Mouse (Mus musculus): ENCODE results near the gene Kif22. TPM values are rescaled to one million over a fixed set of nuclear protein-coding genes. Genes with fewer than 3 reads are reported as not detected.

The Kif22 gene
- total and polyA plus RNA-seq, 3 experiments: 57.7 to 298 (median 119) TPM

GRCm38 (mm10) chr7:127021563-127022527 is 20.4 kb downstream of the Kif22 start:
- no peaks in the 10 kb centered on the region for H3K27me3 ChIP-seq (ENCODE audit: control insufficient read depth in 1 of 2, insufficient read depth in 2 of 2, low read length in 2 of 2)
- no peaks in the 10 kb centered on the region for H3K9me3 ChIP-seq (replicated peaks; ENCODE audit: insufficient read depth, low read length)
- H3K27ac ChIP-seq (ENCODE audit: control insufficient read depth, low read depth, low read length): no peak overlapping the region
- H3K4me3 ChIP-seq (ENCODE audit: control insufficient read depth in 1 of 2, insufficient read depth in 1 of 2, low read depth in 2 of 2, low read length in 2 of 2): no peak overlapping the region
- peaks cover 43% of the 10 kb centered on the region for H3K79me2 ChIP-seq (ENCODE audit: control insufficient read depth, insufficient read depth, low read length, poor library complexity)
- H3K9ac ChIP-seq (ENCODE audit: control insufficient read depth, low read depth, low read length, poor library complexity, severe bottlenecking): peak overlapping the region; percentile 97; the same call in 1 of the 2 replicates
- TF ChIP-seq CTCF (IDR thresholded peaks at IDR 0.05 in 2 of 3, conservative IDR thresholded peaks at IDR 0.05 in 1 of 3; ENCODE audit: control insufficient read depth in 1 of 3, insufficient read depth in 1 of 3, low read depth in 2 of 3, low read length in 3 of 3, poor library complexity in 1 of 3, severe bottlenecking in 1 of 3) (no peak), POLR2AphosphoS5 (IDR thresholded peaks at IDR 0.05; ENCODE audit: borderline replicate concordance, low read depth, low read length) (peak; percentile 67; the same call in 1 of the 2 replicates), NELFE (IDR thresholded peaks at IDR 0.05; ENCODE audit: low read depth, low read length) (no peak), POLR2A (IDR thresholded peaks at IDR 0.05; ENCODE audit: control insufficient read depth in 1 of 2, insufficient read depth in 1 of 2, low read depth in 1 of 2, low read length in 2 of 2, poor library complexity in 1 of 2) (peak; percentile 25 to 55; a peak in 2 of 4 replicates), EP300 (IDR thresholded peaks at IDR 0.05; ENCODE audit: low read depth in 1 of 2, low read length in 2 of 2) (no peak), ZMIZ1 (IDR thresholded peaks at IDR 0.05; ENCODE audit: low read depth, low read length) (0 out of 2 replicates have a peak, but pooled peaks have one; percentile 25), POLR2AphosphoS2 (IDR thresholded peaks at IDR 0.05; ENCODE audit: low read length) (peak; percentile 90)
- peaks cover 0 to 22% of the 10 kb centered on the region in 2 experiments; a peak in 3 of 4 replicates for H3K36me3 ChIP-seq (ENCODE audit: control insufficient read depth in 1 of 2, insufficient read depth in 2 of 2, low read length in 2 of 2)
- DNase-seq (ENCODE audit: low read depth, low spot score): peak; percentile 44
- peaks cover 0 to 17% of the 10 kb centered on the region in 2 experiments; a peak in 2 of 4 replicates for H3K4me1 ChIP-seq (ENCODE audit: control insufficient read depth in 1 of 2, insufficient read depth in 2 of 2, low read length in 2 of 2)

- peak; percentile 54 for DNase-seq (ENCODE audit: low read depth, low spot score)
- H3K4me3 ChIP-seq (ENCODE audit: control insufficient read depth in 1 of 2, insufficient read depth in 1 of 2, low read depth in 2 of 2, low read length in 2 of 2): no peak within 1 kb of the TSS
- peak within 1 kb of the TSS; percentile 11; the same call in 1 of the 2 replicates for H3K9ac ChIP-seq (ENCODE audit: control insufficient read depth, low read depth, low read length, poor library complexity, severe bottlenecking)
These were observed 21.2 kb downstream of the Kif22 start, which contains the start of the genes Gm42742 and Prrt2 for GRCm38 (mm10) chr7:127020901-127021562. TSS of gene Gm42742 (minus strand) at chr7:127021097. TSS of gene Prrt2 (minus strand) at chr7:127021211.

More at GRCm38 (mm10) chr7:127020901-127021562, 21.2 kb downstream of the Kif22 start, which contains the start of the genes Gm42742 and Prrt2:
- Histone ChIP-seq H3K79me2 (ENCODE audit: control insufficient read depth, insufficient read depth, low read length, poor library complexity) (peaks cover 48% of the 10 kb centered on the region), H3K36me3 (ENCODE audit: control insufficient read depth in 1 of 2, insufficient read depth in 2 of 2, low read length in 2 of 2) (peaks cover 0 to 22% of the 10 kb centered on the region in 2 experiments; a peak in 3 of 4 replicates), H3K27me3 (ENCODE audit: control insufficient read depth in 1 of 2, insufficient read depth in 2 of 2, low read length in 2 of 2) (no peaks in the 10 kb centered on the region), H3K27ac (ENCODE audit: control insufficient read depth, low read depth, low read length) (no peak within 1 kb of the TSS), H3K9me3 (replicated peaks; ENCODE audit: insufficient read depth, low read length) (no peaks in the 10 kb centered on the region), H3K4me1 (ENCODE audit: control insufficient read depth in 1 of 2, insufficient read depth in 2 of 2, low read length in 2 of 2) (peaks cover 0 to 17% of the 10 kb centered on the region in 2 experiments; a peak in 2 of 4 replicates)
- TF ChIP-seq RCOR1 (IDR thresholded peaks at IDR 0.05; ENCODE audit: low read depth, low read length): no peak
- TF ChIP-seq KAT2A (conservative IDR thresholded peaks at IDR 0.05; ENCODE audit: low read depth, low read length): no peak
- TF ChIP-seq POLR2AphosphoS2 (IDR thresholded peaks at IDR 0.05; ENCODE audit: low read length): peak; percentile 98
- TF ChIP-seq CHD1 (IDR thresholded peaks at IDR 0.05; ENCODE audit: low read depth, low read length): no peak
- TF ChIP-seq USF2 (IDR thresholded peaks at IDR 0.05; ENCODE audit: borderline replicate concordance in 1 of 2, insufficient read depth in 1 of 2, low read depth in 1 of 2, low read length in 2 of 2): no peak
- no peak for TF ChIP-seq CHD2 (IDR thresholded peaks at IDR 0.05; ENCODE audit: low read length)
- no peak for TF ChIP-seq ZNF384 (IDR thresholded peaks at IDR 0.05; ENCODE audit: low read depth, low read length)
- TF ChIP-seq NELFE (IDR thresholded peaks at IDR 0.05; ENCODE audit: low read depth, low read length): no peak
- no peak for TF ChIP-seq JUND (IDR thresholded peaks at IDR 0.05; ENCODE audit: low read depth, low read length)
- TF ChIP-seq ZKSCAN1 (IDR thresholded peaks at IDR 0.05; ENCODE audit: low read depth, low read length): no peak
- no peak for TF ChIP-seq MAZ (IDR thresholded peaks at IDR 0.05; ENCODE audit: low read depth, low read length)
- no peak for TF ChIP-seq CTCF (IDR thresholded peaks at IDR 0.05 in 2 of 3, conservative IDR thresholded peaks at IDR 0.05 in 1 of 3; ENCODE audit: control insufficient read depth in 1 of 3, insufficient read depth in 1 of 3, low read depth in 2 of 3, low read length in 3 of 3, poor library complexity in 1 of 3, severe bottlenecking in 1 of 3)
- TF ChIP-seq GABPA (IDR thresholded peaks at IDR 0.05; ENCODE audit: low read depth, low read length): no peak
- no peak for TF ChIP-seq E2F4 (IDR thresholded peaks at IDR 0.05; ENCODE audit: borderline replicate concordance, low read depth, low read length)
- TF ChIP-seq ZC3H11A (IDR thresholded peaks at IDR 0.05; ENCODE audit: low read depth, low read length): no peak
- no peak for TF ChIP-seq GATA1 (IDR thresholded peaks at IDR 0.05; ENCODE audit: low read depth, low read length)
- no peak for TF ChIP-seq TAL1 (IDR thresholded peaks at IDR 0.05; ENCODE audit: low read length)
- no peak for TF ChIP-seq TCF12 (IDR thresholded peaks at IDR 0.05; ENCODE audit: low read depth, low read length)
- TF ChIP-seq POLR2A (IDR thresholded peaks at IDR 0.05; ENCODE audit: control insufficient read depth in 1 of 2, insufficient read depth in 1 of 2, low read depth in 1 of 2, low read length in 2 of 2, poor library complexity in 1 of 2): peak; percentile 62 to 66; a peak in 2 of 4 replicates
- TF ChIP-seq MYB (IDR thresholded peaks at IDR 0.05; ENCODE audit: low read depth, low read length): 0 out of 2 replicates have a peak, but pooled peaks have one; percentile 13
- no peak for TF ChIP-seq EP300 (IDR thresholded peaks at IDR 0.05; ENCODE audit: low read depth in 1 of 2, low read length in 2 of 2)
